In genomic region chr4:131239132-131239531, GRCm38 (mm10) we compare ENCODE assay signal across 18 mouse cellular contexts.
DNase-seq lines count a peak whose midpoint lies in the region; ATAC-seq and TF ChIP-seq lines count a peak whose summit lies in the region.
"Had no signal": no experiment of that assay in that cellular context is flagged by ENCODE, and none has a peak within 500 bp of the region (broad histone marks: within the 10 kb centered on the region; RNA-seq: fewer than 3 reads in every experiment).

No protein-coding gene starts in this region.

- H3K27me3 ChIP-seq in hindbrain, postnatal 0 days (ENCODE audit: insufficient read depth, low read length): no peaks in the 10 kb centered on the region
- no peaks in the 10 kb centered on the region for H3K27me3 ChIP-seq in hindbrain, embryonic 10.5 days (ENCODE audit: insufficient read depth, poor library complexity, severe bottlenecking)
- no peaks in the 10 kb centered on the region for H3K27me3 ChIP-seq in lung, postnatal 0 days (replicated peaks; ENCODE audit: insufficient read depth, low read length)
- H3K27me3 ChIP-seq in forebrain, embryonic 13.5 days: no peaks in the 10 kb centered on the region
- H3K27me3 ChIP-seq: heart, embryonic 15.5 days; limb, embryonic 15.5 days had no signal

- 0 out of 2 replicates have a peak, but pooled peaks have one; percentile 6 for TF ChIP-seq CTCF in hindbrain, postnatal 0 days (IDR thresholded peaks at IDR 0.05; ENCODE audit: low read depth)
- peak; percentile 23; the same call in 1 of the 2 replicates for TF ChIP-seq CTCF in lung, postnatal 0 days (IDR thresholded peaks at IDR 0.05)

- no peaks in the 10 kb centered on the region for H3K9me3 ChIP-seq in hindbrain, postnatal 0 days (ENCODE audit: low read length)
- H3K9me3 ChIP-seq in hindbrain, embryonic 10.5 days: no peaks in the 10 kb centered on the region
- no peaks in the 10 kb centered on the region for H3K9me3 ChIP-seq in lung, postnatal 0 days (ENCODE audit: low read length)
- H3K9me3 ChIP-seq in forebrain, embryonic 13.5 days (replicated peaks): no peaks in the 10 kb centered on the region
- H3K9me3 ChIP-seq: embryonic facial prominence, embryonic 10.5 days; heart, embryonic 15.5 days; limb, embryonic 15.5 days had no signal

- WGBS in hindbrain, postnatal 0 days: 87% methylated on average over 5 of the region's 5 CpGs
- WGBS in hindbrain, embryonic 10.5 days: 86% methylated on average over 5 of the region's 5 CpGs
- WGBS in lung, postnatal 0 days: 73% methylated on average over 5 of the region's 5 CpGs
- 46% methylated on average over 5 of the region's 5 CpGs for WGBS in forebrain, embryonic 13.5 days

- intact Hi-C loops in left cerebral cortex, postnatal 14 days (cut with DNase I): no loop called here

- H3K9ac ChIP-seq in hindbrain, postnatal 0 days (replicated peaks; ENCODE audit: low read length): no peak overlapping the region
- H3K9ac ChIP-seq in lung, postnatal 0 days (replicated peaks; ENCODE audit: low read depth): no peak overlapping the region
- H3K9ac ChIP-seq in forebrain, embryonic 13.5 days: no peak overlapping the region
- H3K9ac ChIP-seq: heart, embryonic 15.5 days; hindbrain, embryonic 14.5 days; limb, embryonic 15.5 days had no signal

- no peaks in the 10 kb centered on the region for H3K36me3 ChIP-seq in hindbrain, postnatal 0 days (ENCODE audit: insufficient read depth, low read length)
- H3K36me3 ChIP-seq in hindbrain, embryonic 10.5 days: no peaks in the 10 kb centered on the region
- no peaks in the 10 kb centered on the region for H3K36me3 ChIP-seq in lung, postnatal 0 days (ENCODE audit: insufficient read depth, low read length)
- no peaks in the 10 kb centered on the region for H3K36me3 ChIP-seq in forebrain, embryonic 13.5 days (ENCODE audit: poor library complexity, severe bottlenecking)
- H3K36me3 ChIP-seq: embryonic facial prominence, embryonic 10.5 days; heart, embryonic 15.5 days; limb, embryonic 15.5 days had no signal

- no peak overlapping the region for H3K27ac ChIP-seq in hindbrain, postnatal 0 days
- H3K27ac ChIP-seq in hindbrain, embryonic 10.5 days: no peak overlapping the region
- H3K27ac ChIP-seq in lung, postnatal 0 days (ENCODE audit: low read length): no peak overlapping the region
- peak overlapping the region; percentile 93 for H3K27ac ChIP-seq in forebrain, embryonic 13.5 days
- H3K27ac ChIP-seq: heart, embryonic 15.5 days; hindbrain, embryonic 14.5 days; limb, embryonic 15.5 days had no signal

- H3K4me1 ChIP-seq in hindbrain, postnatal 0 days (ENCODE audit: insufficient read depth, low read length): peaks cover 9% of the 10 kb centered on the region
- H3K4me1 ChIP-seq in hindbrain, embryonic 10.5 days (replicated peaks): peaks cover 39% of the 10 kb centered on the region
- no peaks in the 10 kb centered on the region for H3K4me1 ChIP-seq in lung, postnatal 0 days (ENCODE audit: insufficient read depth, low read depth, low read length)
- peaks cover 56% of the 10 kb centered on the region for H3K4me1 ChIP-seq in forebrain, embryonic 13.5 days
- H3K4me1 ChIP-seq: limb, embryonic 15.5 days had no signal

- no peak for ATAC-seq in hindbrain, postnatal 0 days
- no peak for ATAC-seq in lung, postnatal 0 days
- ATAC-seq in forebrain, embryonic 13.5 days: no peak
- ATAC-seq in CD4-positive, CD25-positive, alpha-beta regulatory T cell, adult 4 months: no peak
- ATAC-seq: activated CD4-positive, CD25-positive, alpha-beta regulatory T cell, adult 4 months had no signal

- no peak overlapping the region for H3K4me3 ChIP-seq in hindbrain, postnatal 0 days (ENCODE audit: low read length)
- no peak overlapping the region for H3K4me3 ChIP-seq in hindbrain, embryonic 10.5 days
- H3K4me3 ChIP-seq in lung, postnatal 0 days (ENCODE audit: low read depth, low read length): no peak overlapping the region
- H3K4me3 ChIP-seq in forebrain, embryonic 13.5 days: no peak overlapping the region
- H3K4me3 ChIP-seq: embryonic facial prominence, embryonic 10.5 days; erythroblast, embryonic 14.5 days; heart, embryonic 15.5 days; limb, embryonic 15.5 days had no signal

- DNase-seq in hindbrain, postnatal 0 days (ENCODE audit: low spot score): no peak
- no peak for DNase-seq in hindbrain, embryonic 10.5 days (ENCODE audit: low spot score)
- DNase-seq in lung, postnatal 0 days (ENCODE audit: low spot score): no peak
- no peak for DNase-seq in lung, adult 18-20 months
- no peak for DNase-seq in left cerebral cortex, postnatal 14 days (ENCODE audit: low spot score in 2 of 2)
- DNase-seq: B cell, adult 2 months; cerebellum, adult 11 months; cerebellum, postnatal 25 days; kidney, adult 8-10 months; thymus, postnatal 25 days had no signal

- no peak overlapping the region for H3K4me2 ChIP-seq in hindbrain, postnatal 0 days (ENCODE audit: low read depth, low read length)
- no peak overlapping the region for H3K4me2 ChIP-seq in lung, postnatal 0 days (replicated peaks; ENCODE audit: low read depth, low read length)
- no peak overlapping the region for H3K4me2 ChIP-seq in forebrain, embryonic 13.5 days
- H3K4me2 ChIP-seq: heart, embryonic 15.5 days; hindbrain, embryonic 14.5 days; limb, embryonic 15.5 days had no signal

- TF ChIP-seq EP300 in lung, postnatal 0 days (IDR thresholded peaks at IDR 0.05): no peak
